Mouse (Mus musculus) lung, adult 18-20 months (tissue): ENCODE measurements at regions not wholly inside any gene's neighbourhood (a gene's known extent, or its start where the extent isn't known, plus 50 kb on each side); places are given as distances from the start of the nearest gene placed in this dataset.
A peak's percentile ranks its signal among the peaks of the same experiment; 100 is the strongest.

Source experiments
- DNase-seq, 2 experiments: peaks; one replicate each; pipeline ENCODE4 v3.0.0; 2022; ENCODE audit warnings: mixed read lengths in 2 of 2

DNA sequence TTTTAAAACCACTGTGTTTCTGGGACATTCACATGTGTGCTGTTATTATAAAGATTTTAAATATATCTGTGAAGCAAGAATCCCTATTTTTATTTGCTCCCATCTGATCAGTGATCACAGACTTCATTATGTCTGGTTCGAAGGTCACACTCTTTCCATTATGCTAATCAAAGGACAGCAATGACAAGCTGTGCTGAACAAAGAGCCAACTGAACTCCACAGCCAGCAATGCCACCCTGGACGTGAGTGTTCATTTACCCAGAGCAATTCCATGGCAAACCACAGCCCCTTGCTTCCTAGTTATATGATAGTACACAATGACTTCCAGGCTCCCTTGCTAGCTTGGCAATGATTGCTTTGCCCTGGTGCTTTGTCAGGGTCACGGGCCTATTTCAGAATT is 55.6 kb upstream of the Ccdc190 start:
- no peak for DNase-seq

DNA sequence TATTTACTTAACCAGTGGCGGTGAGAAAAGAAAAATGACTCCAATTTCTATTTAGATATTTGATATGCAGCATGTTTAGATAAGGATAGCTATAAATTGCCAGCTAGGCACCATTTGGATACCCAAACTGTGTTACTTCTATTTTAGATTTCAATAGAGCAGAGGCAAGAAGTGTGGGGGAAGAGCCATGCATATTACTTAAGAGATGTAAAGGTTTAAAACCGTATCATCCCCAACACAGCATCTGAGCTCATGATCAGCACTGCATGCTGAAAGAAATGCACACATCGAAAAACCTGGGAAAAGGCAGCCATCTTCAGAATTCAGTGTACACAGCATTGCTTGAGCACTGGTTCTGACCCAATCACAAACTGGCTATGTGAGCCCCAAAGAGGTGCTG is 59.8 kb upstream of the Ccdc190 start:
- DNase-seq = no peak

DNA sequence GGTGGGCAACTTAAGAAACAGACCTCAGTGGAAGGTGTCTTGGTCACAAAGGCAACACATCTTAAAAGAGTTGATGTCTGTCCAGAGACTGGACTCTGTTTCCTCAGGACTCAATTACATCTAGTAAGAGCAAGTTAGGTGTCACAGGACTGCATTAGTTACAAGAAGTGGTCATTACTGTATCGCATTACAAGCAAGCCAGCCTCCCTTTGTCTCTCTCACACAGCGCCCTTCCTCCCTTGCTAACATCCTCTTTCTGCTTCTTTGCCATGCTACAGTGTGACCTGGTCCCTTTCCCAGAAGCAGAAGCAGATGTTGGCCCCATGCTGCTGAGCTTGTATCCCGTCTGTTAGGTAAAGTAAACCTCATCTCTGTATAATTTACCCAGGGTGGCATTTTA is 61.0 kb upstream of the Ccdc190 start:
- no peak for DNase-seq

DNA sequence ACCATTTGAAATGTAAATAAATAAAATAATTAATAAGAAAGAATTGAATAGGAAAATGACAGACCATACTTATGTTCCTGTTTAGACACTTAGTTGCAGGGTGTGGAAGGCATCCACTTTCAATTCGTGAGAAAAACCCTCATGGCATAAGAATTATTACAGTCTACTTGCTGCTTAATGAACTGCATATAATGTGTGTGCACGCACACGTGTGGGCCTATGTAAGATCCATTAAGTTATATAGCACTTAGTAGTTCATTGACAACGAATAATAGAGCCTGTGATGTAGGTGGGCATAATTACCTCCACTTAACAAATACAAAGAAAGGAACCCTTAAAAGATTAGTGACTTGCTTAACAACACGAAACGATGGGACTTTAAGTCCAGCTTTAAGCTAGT is 61.6 kb upstream of the Ccdc190 start:
- no peak for DNase-seq

DNA sequence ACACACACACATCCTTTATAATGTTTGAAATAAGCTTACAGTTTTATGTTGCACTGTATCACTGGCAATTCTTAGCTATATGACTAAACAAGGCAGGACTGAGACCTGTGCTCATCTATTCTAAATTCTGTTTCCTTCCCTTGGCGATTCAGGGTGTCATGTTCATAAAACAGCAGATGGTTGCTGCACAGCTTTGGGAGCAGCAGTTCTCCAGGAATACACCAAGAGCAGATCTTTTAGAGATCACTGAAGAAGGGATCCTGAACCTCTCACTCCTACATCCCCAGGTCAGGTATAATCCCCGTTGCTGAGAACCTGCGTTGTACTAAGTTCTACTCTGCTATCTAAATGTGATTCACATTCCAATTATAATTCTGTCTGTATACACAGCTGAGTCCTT is 69.4 kb upstream of the Ccdc190 start:
- DNase-seq = no peak

DNA sequence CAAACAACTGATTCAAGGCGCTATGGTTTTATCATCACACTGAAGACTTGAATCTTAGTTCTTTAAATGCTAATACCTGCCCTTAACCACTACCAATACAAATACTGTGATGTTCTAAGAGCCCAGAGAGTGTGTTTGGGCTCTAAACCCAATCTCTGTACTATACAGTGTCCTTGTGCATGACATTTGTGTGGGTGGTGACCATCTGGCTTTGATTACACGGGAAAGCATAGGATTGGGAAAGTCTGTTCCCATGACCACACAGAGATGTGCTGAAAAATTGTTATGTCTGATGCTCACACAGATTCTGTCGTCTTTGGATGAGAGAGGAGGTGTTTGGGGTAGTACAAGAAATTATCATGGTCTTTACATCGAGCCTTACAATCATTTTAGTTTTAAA is 76.8 kb upstream of the Ccdc190 start:
- no peak for DNase-seq

DNA sequence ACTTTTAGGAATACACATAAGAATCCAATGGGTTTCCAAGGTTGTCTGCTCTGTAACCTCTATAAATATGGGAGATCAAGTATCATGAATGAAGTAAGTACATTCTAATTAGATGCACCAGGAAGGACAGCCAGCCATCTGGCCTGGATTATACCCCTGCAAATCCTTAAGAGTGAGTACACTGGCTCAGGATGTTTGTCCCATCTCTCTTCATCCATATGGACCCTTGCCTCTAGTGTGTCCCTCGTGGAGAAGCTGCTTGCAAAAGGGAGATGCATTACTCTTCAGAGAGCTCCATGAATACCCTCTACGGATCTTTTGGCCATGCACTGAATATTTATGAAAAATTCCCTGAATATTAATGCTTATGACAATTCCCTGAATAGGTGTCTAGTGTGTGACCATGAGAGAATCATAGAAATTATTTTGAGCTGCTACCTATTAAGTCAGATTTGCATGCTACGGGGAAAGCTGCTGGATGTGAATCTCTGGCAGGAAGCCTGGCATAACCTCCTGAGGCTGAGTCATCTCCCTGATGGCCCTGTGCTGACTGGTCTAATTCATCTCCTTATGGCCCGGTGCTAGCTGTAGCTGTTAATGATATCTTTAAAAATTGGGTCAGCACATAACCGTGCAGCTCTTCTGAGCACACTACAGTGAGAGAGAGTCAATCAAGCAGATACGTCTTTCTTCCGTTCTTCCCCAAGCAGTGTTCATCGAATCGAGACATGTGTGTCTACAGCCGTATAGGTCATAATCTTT is 80.0 kb upstream of the Ccdc190 start:
- DNase-seq = no peak

DNA sequence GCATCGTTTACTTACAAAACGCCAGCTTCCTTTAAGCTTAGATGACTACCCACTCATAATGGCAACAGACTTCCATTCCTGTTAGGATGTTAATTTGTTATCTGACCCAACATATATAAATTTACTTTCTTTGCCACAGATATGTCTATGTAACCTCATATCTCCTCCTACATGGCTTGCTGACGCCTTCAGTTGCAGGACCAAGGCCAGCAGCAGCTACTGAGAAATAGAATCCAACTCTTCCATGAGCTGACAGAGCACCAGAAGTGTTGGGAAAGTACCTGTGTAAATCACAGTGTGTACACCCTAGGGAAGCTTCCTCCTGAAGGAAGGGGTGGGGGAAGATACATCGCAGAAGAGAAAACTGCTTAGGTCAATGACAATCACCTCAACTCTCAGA is 86.0 kb upstream of the Ccdc190 start:
- DNase-seq = no peak

DNA sequence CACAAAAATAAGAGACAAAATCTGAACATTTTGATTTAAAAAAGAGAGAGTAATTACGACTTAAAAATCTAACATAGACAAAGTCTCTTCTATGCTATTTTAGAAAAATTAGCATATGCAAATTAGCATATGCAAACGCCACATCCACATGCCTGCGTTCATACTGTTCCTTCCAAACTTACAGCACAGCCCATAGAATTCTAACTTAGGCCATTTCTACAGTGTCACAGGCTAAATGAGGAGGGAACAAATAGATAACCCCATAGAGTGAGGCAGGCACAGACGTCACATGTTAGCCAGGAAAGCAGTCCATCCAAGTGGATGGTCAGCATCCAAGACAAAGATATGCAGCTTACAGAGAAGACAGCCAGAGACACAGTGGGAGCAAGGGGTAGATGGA is 87.5 kb upstream of the Ccdc190 start:
- no peak for DNase-seq

DNA sequence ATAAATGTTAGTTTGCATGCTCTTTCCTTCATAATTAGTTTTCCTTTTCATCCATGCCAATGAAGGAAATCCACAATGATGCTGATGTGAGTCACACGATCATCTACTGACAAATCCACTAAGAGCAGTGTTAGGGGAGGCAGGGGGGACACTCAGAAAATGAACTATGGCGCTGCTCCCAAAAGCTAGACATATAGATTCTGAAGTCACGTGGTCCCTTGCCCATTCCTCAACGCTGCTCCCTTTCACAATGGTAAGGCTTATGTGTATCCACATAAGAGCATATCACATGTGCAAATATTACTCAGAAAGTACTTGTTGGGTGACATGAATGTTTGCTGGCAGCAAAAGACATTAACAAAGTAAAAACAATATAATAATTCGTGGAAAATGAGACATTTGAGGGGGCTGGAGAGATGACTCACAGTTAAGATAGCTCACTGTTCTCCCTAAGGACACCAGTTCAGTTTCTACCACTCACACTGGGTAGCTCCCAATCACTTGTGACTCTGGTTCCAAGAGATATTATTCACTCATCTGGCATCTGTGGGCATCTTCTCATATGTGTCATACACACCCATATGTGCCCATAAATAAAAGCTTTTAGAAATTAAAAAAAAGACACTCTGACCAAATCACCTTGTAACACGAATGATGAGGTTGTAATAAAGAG is 88.3 kb upstream of the Ccdc190 start:
- no peak for DNase-seq

DNA sequence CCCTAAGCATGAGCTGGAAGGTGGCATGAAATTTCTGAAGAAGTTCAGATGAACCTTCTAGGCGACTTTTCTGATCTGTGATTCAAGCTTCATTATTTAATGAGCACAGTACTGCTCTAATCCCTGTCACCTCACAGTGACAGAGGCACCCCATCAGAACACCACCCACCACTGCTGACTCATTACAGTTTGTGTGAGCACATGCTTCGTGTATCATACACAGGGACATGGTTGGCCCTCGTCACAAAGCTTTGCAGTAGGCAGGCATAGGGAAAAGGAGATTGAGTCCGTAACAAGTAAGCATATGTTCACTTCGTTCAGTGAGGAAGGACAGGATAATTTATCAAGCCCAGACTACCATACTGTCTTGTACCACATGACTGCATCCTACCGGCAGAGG is 85.9 kb upstream of the Rgs4 start:
- DNase-seq = no peak

DNA sequence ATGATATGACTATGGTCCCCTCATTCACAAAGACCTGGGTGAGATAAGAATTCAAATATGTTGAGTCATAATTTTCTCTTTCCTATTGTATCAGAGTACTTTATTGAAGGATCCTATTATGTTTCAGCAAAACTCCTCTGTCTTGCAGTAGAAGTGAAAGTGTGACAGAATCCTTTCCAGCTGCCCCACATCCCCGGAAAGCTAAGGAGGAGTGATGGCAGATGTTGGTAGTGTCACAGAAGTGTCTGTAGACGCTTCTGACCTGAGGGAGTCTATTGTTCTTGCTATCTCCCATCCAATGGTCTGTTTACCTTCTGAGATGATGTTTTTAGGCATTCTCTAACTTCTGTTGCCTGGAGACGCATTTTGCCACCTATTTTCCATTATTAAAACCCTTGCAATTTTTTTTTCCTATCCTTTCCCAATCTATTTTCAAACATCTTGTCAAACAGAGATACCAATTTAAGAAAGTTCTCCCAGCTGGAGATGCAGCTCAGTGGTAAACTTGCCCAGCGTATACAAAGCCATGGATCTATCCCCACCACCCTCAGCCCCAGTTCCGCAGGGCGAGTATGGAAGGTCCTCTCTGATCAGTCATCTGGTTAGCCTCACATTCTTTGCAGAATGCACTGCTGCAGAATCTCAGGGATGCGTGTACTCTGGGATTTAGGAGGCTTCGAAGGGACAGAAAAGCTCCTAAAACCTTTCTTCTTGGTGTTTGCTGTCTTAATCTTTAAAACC is 84.1 kb upstream of the Rgs4 start:
- DNase-seq = peak in 1 of 2 experiments; percentile 7

DNA sequence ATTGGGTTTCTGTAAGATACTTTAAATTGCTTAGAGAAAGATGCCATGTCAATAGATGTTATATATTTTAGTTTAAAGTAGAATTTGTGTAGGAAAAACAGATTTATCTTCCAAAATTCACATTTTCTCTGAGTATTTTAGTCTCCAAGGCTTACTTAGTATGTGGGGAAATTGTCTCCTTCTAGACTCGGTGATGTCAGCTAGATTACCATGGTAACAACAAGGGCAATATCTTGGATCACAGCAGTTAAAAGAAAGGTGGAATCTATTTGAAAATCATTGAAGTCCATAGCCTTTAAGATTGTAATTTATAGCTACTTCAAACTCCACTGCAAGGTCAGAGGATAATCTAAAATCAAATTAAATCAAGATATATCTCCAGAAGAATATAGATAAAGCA is 83.2 kb upstream of the Rgs4 start:
- no peak for DNase-seq

DNA sequence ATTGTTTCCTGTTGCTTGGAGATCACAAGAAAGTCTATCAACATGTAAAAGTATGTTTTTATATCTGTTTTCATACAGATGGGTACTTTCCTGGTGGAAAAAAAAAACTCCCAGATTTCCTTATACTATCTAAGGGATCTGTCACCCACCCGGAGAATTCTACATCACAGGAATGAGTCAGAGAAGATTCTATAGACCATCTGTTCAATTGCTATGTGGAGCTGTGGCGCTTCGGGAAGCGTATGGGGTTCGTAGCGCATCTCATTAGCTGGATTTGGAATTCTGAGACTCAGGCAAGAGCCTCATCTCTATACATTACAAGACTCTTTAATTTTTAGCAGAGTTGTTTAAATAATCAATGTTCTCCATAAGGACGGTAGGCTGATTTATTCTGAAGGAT is 74.6 kb upstream of the Rgs4 start:
- DNase-seq = no peak

DNA sequence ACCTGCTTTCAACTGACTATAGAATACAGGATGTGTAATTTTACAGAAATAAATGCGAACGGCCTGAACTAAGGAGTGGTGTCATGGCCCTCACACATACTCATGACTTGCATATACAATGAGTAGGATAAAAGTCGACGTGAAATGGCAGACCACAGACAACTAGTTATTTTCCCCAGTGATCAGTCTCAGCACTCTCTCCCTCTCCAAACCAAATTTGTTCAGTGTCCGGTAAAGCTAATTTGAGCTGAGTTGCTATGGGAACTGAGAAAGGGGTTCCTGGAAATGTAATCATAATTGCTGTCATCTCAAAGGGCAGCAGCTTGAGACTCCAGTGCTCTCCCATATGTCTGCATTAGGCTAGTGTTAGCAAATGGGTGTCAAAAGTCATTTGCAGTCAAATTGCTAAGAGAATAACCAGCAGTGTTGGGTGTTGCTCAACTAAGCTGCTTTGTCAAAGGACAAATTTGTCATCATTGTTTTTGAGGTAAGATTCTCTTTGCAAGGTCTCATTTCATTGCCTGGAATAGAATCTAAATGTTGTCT is 72.0 kb upstream of the Rgs4 start:
- DNase-seq = no peak

DNA sequence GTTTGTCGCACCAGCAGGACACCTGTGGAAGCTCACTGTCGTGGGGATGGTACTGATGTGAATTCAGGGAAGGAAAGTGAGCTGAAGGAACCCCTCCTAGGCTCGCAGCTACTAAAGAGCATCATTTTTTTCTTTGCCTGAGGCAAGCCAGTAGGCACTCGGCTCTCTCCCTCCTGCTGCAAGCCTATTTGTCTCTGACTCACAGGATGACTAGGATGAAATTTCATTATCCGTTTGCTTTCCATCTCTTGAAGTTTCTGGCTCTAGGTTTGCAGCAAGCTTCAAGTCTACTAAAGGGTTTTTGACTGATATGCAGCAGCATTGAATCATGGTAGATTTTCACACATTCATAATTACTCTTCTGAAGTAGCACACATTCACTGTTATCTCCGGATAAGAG is 69.5 kb upstream of the Rgs4 start:
- DNase-seq = no peak

DNA sequence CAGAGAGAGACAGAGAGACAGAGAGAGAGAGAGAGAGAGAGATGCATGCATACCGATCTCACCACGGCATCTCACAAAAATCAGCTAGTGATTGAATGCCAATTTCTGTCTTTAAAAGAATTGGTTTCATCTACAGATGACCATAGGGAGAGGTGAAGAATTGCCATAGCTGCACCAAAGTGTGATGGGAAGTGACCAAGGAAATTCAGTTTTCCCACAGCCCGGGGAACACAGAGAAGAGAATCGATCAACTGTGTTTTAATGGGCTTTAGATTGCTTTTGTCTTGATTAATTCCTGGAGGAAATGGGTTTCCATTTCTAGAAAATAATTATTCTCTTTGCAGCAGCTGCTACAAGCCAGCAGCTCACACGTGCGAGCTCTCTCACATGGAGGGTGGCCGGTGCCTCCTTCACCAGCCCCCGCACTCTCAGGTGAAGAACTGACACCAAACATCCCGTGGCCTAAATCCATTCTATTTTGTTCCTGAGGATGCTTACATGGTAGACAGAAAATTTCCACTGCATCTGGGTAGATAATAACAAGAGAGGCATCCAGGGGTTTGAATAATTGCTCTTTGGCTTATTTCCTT is 65.2 kb upstream of the Rgs4 start:
- no peak for DNase-seq

DNA sequence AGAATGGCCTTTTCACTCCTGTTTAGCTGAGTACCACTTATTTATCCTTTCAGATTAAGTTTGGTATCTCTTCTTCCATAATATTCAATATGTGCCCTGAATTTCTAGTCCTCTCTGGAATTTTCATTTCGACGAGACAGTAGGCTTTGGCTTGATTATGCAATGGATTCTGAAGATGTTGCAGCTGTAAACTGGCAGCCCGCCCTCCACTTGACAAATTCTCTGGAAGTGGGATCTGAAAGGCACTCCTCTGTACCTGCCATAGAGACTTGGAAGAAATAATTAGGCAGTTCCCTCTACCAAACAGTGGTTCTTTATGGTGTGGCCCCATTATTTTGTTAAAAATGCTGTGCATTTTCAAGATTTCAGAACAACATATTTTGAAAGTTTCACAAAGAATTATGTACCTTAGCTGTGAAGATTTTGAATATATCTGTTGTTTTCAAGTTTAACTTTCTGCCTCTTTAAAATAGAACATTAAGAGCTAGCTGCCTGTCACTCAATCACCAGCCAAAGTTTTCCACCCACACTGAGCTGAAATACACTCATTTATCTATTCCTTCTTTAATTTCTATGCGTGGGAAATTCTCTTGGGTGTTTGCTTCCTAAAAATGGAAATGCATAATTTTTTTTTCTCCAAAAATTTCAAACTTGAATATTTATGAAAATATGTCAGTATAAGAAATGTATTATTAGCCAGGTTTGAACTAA is 56.1 kb upstream of the Rgs4 start:
- DNase-seq = peak; percentile 28 to 42

DNA sequence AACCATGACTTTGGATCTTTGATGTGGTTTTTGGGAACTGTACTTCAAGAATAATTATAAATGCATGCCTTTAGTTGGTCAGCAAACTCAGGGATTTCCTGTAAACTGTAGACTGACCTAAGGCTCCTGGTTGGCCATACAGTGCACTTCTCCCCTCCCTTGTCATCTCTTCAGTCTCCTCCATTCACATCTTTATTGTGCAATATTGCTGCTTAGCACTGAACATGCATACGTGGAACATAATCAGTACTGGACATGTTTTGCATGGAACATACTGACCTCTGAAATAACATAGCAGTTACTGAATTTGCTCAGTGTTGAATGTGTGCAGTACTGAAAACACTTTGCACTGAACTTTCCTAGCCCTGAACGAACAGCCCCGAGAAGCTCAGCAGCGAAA is 55.4 kb upstream of the Rgs4 start:
- DNase-seq = no peak

DNA sequence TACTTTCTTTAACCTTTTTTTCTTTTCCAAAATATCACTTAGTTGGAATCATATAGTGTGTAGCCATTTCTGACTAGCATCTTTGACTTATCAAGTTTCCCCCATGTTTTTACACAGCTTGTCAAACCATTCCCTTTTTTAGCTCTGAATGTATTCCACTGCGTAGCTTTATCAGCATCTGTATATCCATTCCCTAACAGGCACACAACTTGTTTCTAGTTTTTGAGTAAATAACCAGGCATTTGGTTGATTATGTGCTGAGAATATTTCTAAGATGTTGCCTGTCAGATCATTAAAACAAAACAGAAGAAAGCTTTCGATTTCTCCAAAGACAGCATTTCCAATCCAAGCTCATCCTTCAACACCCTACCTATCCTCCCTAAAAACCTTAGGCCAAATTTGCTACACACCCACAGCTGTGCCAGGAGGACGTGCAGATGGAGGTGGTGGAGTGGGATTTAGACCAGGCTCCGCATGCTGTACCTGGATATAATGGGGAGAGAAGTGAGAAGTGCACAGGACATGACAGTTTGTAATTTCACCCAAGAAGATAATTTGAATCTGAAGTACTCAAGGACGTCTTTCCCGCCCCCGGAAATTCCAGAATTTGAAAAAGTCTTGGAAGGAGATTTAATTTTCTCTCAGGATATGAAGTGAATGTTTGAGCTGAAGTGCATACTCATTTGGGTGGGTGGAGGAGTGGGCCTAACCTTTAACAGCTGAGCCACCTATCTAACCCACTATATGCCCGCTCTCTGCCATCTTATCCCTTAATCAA is 54.8 kb upstream of the Rgs4 start:
- DNase-seq = peak; percentile 6 to 9
